Mouse (Mus musculus): Measurements from ENCODE around the gene Lgr5.

Gene Lgr5

GRCm38 (mm10) chr10:115505155-115505554, 82.4 kb downstream of the Lgr5 start:
- peak; percentile 71 for DNase-seq (ENCODE audit: low read depth)

- no peak for DNase-seq (ENCODE audit: low read depth)
These were observed 93.8 kb downstream of the Lgr5 start for GRCm38 (mm10) chr10:115493778-115494141.

GRCm38 (mm10) chr10:115492956-115493777, 94.4 kb downstream of the Lgr5 start:
- DNase-seq (ENCODE audit: low read depth), result no peak

GRCm38 (mm10) chr10:115491803-115492510, 95.6 kb downstream of the Lgr5 start:
- no peak for DNase-seq (ENCODE audit: low read depth)

GRCm38 (mm10) chr10:115485602-115486001, 102.0 kb downstream of the Lgr5 start:
- DNase-seq (ENCODE audit: low read depth), result no peak

- no peak for DNase-seq (ENCODE audit: low read depth)
These were observed 102.9 kb downstream of the Lgr5 start for GRCm38 (mm10) chr10:115484660-115485059.

- DNase-seq (ENCODE audit: low read depth), result no peak
These were observed 109.0 kb downstream of the Lgr5 start for GRCm38 (mm10) chr10:115478441-115479141.

- no peak for DNase-seq (ENCODE audit: low read depth)
These were observed 111.1 kb downstream of the Lgr5 start for GRCm38 (mm10) chr10:115476506-115476905.

GRCm38 (mm10) chr10:115475000-115475550, 112.5 kb downstream of the Lgr5 start:
- no peak for DNase-seq (ENCODE audit: low read depth)

- no peak for DNase-seq (ENCODE audit: low read depth)
These were observed 114.2 kb downstream of the Lgr5 start for GRCm38 (mm10) chr10:115473213-115473961.

GRCm38 (mm10) chr10:115470621-115471334, 116.8 kb downstream of the Lgr5 start:
- no peak for DNase-seq (ENCODE audit: low read depth)

- DNase-seq (ENCODE audit: low read depth), result no peak
These were observed 118.5 kb downstream of the Lgr5 start for GRCm38 (mm10) chr10:115469040-115469439.

- DNase-seq (ENCODE audit: low read depth), result no peak
These were observed 118.9 kb downstream of the Lgr5 start for GRCm38 (mm10) chr10:115468632-115469031.

- DNase-seq (ENCODE audit: low read depth), result no peak
These were observed 119.6 kb downstream of the Lgr5 start for GRCm38 (mm10) chr10:115467985-115468384.

GRCm38 (mm10) chr10:115465778-115466177, 121.8 kb downstream of the Lgr5 start:
- no peak for DNase-seq (ENCODE audit: low read depth)

GRCm38 (mm10) chr10:115465072-115465471, 122.5 kb downstream of the Lgr5 start:
- DNase-seq (ENCODE audit: low read depth), result no peak

GRCm38 (mm10) chr10:115462646-115463045, 124.9 kb downstream of the Lgr5 start:
- DNase-seq (ENCODE audit: low read depth), result no peak

GRCm38 (mm10) chr10:115457368-115458021, 130.1 kb downstream of the Lgr5 start:
- no peak for DNase-seq (ENCODE audit: low read depth)

GRCm38 (mm10) chr10:115448614-115449013, 139.0 kb downstream of the Lgr5 start:
- DNase-seq (ENCODE audit: low read depth), result no peak

GRCm38 (mm10) chr10:115437286-115437685, 150.3 kb downstream of the Lgr5 start:
- no peak for DNase-seq (ENCODE audit: low read depth)

GRCm38 (mm10) chr10:115425351-115425750, 162.2 kb downstream of the Lgr5 start:
- DNase-seq (ENCODE audit: low read depth), result no peak
